Mouse (Mus musculus): Measurements from ENCODE around the gene Mcm2. TPM values are rescaled to one million over a fixed set of nuclear protein-coding genes. Genes with fewer than 3 reads are reported as not detected.

Gene Mcm2
- polyA plus RNA-seq, 1 experiment from 2014 or later: 99.4 TPM

- WGBS: 60% methylated on average over 13 of the region's 13 CpGs
- no peaks in the 10 kb centered on the region for H3K9me3 ChIP-seq
- no peak overlapping the region for H3K4me2 ChIP-seq
- no peak overlapping the region for H3K27ac ChIP-seq
- H3K36me3 ChIP-seq: no peaks in the 10 kb centered on the region
- H3K9ac ChIP-seq: no peak overlapping the region
- H3K4me1 ChIP-seq: peaks cover 36% of the 10 kb centered on the region
- no peaks in the 10 kb centered on the region for H3K27me3 ChIP-seq
- H3K4me3 ChIP-seq: no peak overlapping the region
- ATAC-seq (ENCODE audit: insufficient number of reproducible peaks, low FRiP score, low TSS enrichment, low read depth): no peak
Observed at GRCm38 (mm10) chr6:88936342-88937213, 38.0 kb upstream of the Mcm2 start.

- Histone ChIP-seq H3K4me2 (no peak overlapping the region), H3K36me3 (no peaks in the 10 kb centered on the region), H3K9me3 (no peaks in the 10 kb centered on the region), H3K4me3 (no peak overlapping the region), H3K27me3 (no peaks in the 10 kb centered on the region), H3K9ac (no peak overlapping the region), H3K4me1 (peaks cover 32% of the 10 kb centered on the region), H3K27ac (no peak overlapping the region)
- ATAC-seq (ENCODE audit: insufficient number of reproducible peaks, low FRiP score, low TSS enrichment, low read depth): no peak
- 17% methylated on average over 4 of the region's 4 CpGs for WGBS
Observed at GRCm38 (mm10) chr6:88935735-88936276, 37.2 kb upstream of the Mcm2 start.

DNA sequence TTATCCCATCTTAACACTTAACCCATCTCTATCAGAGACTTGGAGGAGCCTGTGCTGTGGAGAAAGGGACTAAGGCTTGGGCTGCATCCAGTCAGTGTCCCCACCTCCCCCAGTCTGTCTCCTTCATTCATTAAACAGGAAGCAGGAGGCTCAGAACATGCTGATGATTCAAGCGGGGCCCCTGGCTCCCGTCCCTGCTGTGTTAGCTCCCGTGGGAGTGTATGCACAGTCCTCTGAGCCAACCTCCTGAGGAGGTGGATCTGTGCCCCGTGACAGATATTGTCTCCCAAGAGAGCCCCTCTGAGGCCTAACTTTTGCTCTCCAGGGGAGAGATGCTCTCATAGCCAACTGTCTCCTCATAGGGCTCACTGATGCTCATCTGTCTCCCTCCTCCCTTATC, 36.2 kb upstream of the Mcm2 start:
- Histone ChIP-seq H3K27ac (no peak overlapping the region), H3K36me3 (no peaks in the 10 kb centered on the region), H3K9ac (no peak overlapping the region), H3K9me3 (no peaks in the 10 kb centered on the region), H3K4me1 (peaks cover 24% of the 10 kb centered on the region), H3K4me3 (no peak overlapping the region), H3K4me2 (no peak overlapping the region), H3K27me3 (no peaks in the 10 kb centered on the region)
- WGBS: 33% methylated on average over 4 of the region's 4 CpGs
- no peak for ATAC-seq (ENCODE audit: insufficient number of reproducible peaks, low FRiP score, low TSS enrichment, low read depth)

DNA sequence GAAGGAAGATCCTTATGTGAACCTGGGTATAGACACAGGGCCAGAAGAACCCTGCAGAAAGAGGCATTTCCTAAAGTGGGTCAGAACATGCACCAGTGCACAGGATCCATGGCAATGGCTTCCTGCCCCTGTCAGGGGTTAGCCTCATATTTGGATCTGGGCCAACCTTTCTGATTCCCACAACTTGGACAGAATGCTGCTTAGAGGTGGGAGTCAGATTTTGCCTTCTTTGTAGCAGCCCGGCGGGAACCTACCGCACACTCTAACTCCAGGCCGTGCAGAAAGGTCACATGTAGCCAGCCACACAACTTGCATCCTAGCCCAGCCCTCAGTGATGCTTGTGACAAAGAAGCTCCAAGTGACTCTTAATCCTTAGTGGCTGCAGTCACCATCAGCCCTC, 35.6 kb upstream of the Mcm2 start:
- 55% methylated on average over 4 of the region's 4 CpGs for WGBS
- no peak overlapping the region for H3K4me2 ChIP-seq
- no peak overlapping the region for H3K9ac ChIP-seq
- H3K27ac ChIP-seq: no peak overlapping the region
- H3K9me3 ChIP-seq: no peaks in the 10 kb centered on the region
- H3K4me3 ChIP-seq: no peak overlapping the region
- no peak for ATAC-seq (ENCODE audit: insufficient number of reproducible peaks, low FRiP score, low TSS enrichment, low read depth)
- peaks cover 18% of the 10 kb centered on the region for H3K4me1 ChIP-seq
- no peaks in the 10 kb centered on the region for H3K27me3 ChIP-seq
- no peaks in the 10 kb centered on the region for H3K36me3 ChIP-seq

DNA sequence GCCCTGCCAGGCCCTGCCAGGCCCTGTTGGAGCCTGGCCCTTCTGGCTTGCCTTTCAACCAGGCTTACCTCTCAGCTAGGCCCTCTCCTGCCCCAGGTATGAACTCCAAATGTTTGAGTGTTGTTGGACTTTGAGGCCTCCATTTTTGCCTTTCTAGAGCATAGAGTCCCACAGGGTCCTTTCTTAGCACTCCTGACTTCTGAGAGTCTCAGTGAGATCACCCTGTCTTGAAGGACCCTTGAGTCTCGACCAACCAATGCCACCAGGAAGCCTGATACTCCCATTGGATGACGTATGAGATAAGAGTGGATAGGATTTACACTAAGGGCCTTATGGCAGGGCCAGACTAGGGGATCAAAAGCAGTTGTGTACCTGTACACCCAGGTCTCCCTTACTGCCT, 32.9 kb upstream of the Mcm2 start:
- Histone ChIP-seq H3K4me1 (peaks cover 20% of the 10 kb centered on the region), H3K4me2 (no peak overlapping the region), H3K9ac (no peak overlapping the region), H3K9me3 (no peaks in the 10 kb centered on the region), H3K36me3 (no peaks in the 10 kb centered on the region), H3K27me3 (no peaks in the 10 kb centered on the region), H3K27ac (no peak overlapping the region), H3K4me3 (no peak overlapping the region)
- no peak for ATAC-seq (ENCODE audit: insufficient number of reproducible peaks, low FRiP score, low TSS enrichment, low read depth)
- 76% methylated on average over 2 of the region's 2 CpGs for WGBS

DNA sequence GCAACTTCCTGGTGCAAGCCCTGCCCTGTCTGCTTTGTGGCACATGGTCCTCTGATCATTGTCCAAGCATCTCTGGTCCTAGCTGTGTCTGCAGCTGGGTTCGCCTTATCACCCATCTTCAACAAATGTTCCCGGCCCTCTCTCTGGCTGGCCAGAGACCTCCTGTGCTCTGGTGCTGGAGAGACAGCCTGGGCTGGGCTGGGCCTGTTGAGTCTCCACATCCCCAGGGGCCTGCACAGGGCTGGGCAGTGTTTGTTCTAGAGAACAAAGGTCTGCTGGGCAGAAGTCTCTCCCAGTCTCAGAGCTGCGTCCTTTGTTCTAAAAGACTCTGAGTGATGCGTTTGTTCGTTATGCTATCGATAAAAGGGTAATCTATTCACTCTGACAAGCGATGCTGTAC, 31.5 kb upstream of the Mcm2 start:
- no peak overlapping the region for H3K9ac ChIP-seq
- H3K9me3 ChIP-seq: no peaks in the 10 kb centered on the region

DNA sequence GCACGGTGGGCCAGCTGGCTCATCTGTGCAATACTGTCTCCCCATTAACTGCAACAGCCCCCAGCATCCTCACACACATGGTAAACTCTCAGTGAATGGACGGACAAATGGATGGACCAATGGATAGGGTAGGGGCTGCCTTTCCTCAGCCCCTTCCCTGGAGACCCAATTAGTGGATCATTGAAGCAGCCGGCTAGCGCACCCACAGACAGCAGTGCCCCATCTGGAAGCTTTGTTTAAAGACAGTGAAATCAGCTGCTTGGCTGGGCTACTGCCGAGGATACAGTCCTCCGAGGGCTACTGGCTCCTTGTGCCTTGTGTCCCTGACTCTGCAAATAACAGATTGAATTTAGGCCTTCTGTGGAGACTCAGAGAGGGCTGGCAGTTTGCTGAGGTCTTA, 30.9 kb upstream of the Mcm2 start:
- Histone ChIP-seq H3K27me3 (no peaks in the 10 kb centered on the region), H3K27ac (no peak overlapping the region), H3K9me3 (no peaks in the 10 kb centered on the region), H3K9ac (no peak overlapping the region), H3K36me3 (no peaks in the 10 kb centered on the region), H3K4me1 (peaks cover 28% of the 10 kb centered on the region), H3K4me3 (no peak overlapping the region), H3K4me2 (no peak overlapping the region)
- 56% methylated on average over 6 of the region's 6 CpGs for WGBS
- ATAC-seq (ENCODE audit: insufficient number of reproducible peaks, low FRiP score, low TSS enrichment, low read depth): no peak

More for the DNA sequence above, 31.5 kb upstream of the Mcm2 start:
- no peak overlapping the region for H3K4me3 ChIP-seq
- no peaks in the 10 kb centered on the region for H3K36me3 ChIP-seq
- H3K4me2 ChIP-seq: no peak overlapping the region
- H3K27ac ChIP-seq: no peak overlapping the region
- no peaks in the 10 kb centered on the region for H3K27me3 ChIP-seq
- peaks cover 28% of the 10 kb centered on the region for H3K4me1 ChIP-seq
- 78% methylated on average over 7 of the region's 7 CpGs for WGBS
- ATAC-seq (ENCODE audit: insufficient number of reproducible peaks, low FRiP score, low TSS enrichment, low read depth): no peak

DNA sequence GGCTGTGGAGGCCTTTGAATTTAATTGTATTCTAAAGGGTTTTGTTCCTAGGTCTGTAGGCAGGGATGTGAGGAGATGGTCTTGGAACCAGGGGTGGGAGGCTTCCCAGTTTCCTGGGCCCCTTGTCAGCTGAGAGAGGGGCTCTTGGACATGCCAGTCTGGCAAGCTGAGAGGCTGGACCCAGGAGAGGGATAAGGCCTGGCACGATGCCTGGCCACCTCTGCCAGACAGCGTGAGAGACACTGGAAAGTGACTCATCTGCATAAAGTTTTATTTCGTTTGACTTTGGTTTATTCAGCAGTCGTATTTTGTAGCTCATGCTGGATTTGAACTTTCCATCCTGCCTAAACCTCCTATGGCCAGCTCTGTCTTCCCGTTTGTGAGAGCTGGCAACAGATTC, 30.0 kb upstream of the Mcm2 start:
- WGBS: 59% methylated on average over 5 of the region's 5 CpGs
- no peaks in the 10 kb centered on the region for H3K27me3 ChIP-seq
- H3K36me3 ChIP-seq: no peaks in the 10 kb centered on the region
- no peak overlapping the region for H3K27ac ChIP-seq
- H3K9ac ChIP-seq: no peak overlapping the region
- H3K4me1 ChIP-seq: peaks cover 34% of the 10 kb centered on the region
- H3K9me3 ChIP-seq: no peaks in the 10 kb centered on the region
- ATAC-seq (ENCODE audit: insufficient number of reproducible peaks, low FRiP score, low TSS enrichment, low read depth): no peak
- no peak overlapping the region for H3K4me3 ChIP-seq
- H3K4me2 ChIP-seq: no peak overlapping the region

DNA sequence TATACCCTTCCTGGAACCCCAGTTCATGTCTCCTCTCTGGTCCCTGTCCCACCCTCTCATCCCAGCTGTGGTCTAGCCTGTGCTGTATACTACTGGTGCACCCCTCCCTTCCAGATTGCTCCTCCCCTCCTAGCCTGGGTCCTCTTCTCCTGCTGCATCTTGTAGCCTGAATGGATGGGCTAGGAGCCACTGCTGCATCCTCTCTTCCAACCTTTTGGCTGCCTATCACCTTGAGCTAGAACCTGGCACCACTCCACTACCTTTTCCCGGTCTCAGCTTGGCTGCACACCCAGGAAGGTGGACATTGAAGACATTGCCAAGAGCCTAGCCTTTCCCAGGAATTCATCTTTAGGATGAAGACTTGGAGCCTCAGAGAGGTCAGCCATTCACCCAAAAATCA, 29.4 kb upstream of the Mcm2 start:
- Histone ChIP-seq H3K4me3 (no peak overlapping the region), H3K27ac (no peak overlapping the region), H3K4me2 (no peak overlapping the region), H3K9ac (no peak overlapping the region), H3K27me3 (no peaks in the 10 kb centered on the region), H3K4me1 (peaks cover 34% of the 10 kb centered on the region), H3K9me3 (no peaks in the 10 kb centered on the region), H3K36me3 (no peaks in the 10 kb centered on the region)
- WGBS: 65% methylated on average over 1 of the region's 1 CpGs
- no peak for ATAC-seq (ENCODE audit: insufficient number of reproducible peaks, low FRiP score, low TSS enrichment, low read depth)

- 15% methylated on average over 2 of the region's 2 CpGs for WGBS
- H3K4me1 ChIP-seq: peaks cover 34% of the 10 kb centered on the region
- H3K27me3 ChIP-seq: no peaks in the 10 kb centered on the region
- no peak overlapping the region for H3K4me2 ChIP-seq
- ATAC-seq (ENCODE audit: insufficient number of reproducible peaks, low FRiP score, low TSS enrichment, low read depth): no peak
- no peaks in the 10 kb centered on the region for H3K9me3 ChIP-seq
- no peak overlapping the region for H3K9ac ChIP-seq
- no peaks in the 10 kb centered on the region for H3K36me3 ChIP-seq
- no peak overlapping the region for H3K4me3 ChIP-seq
- no peak overlapping the region for H3K27ac ChIP-seq
Observed at GRCm38 (mm10) chr6:88927595-88927994, 29.0 kb upstream of the Mcm2 start.

GRCm38 (mm10) chr6:88926870-88927269, 28.3 kb upstream of the Mcm2 start:
- Histone ChIP-seq H3K4me3 (no peak overlapping the region), H3K27me3 (no peaks in the 10 kb centered on the region), H3K4me2 (no peak overlapping the region), H3K36me3 (no peaks in the 10 kb centered on the region), H3K9me3 (no peaks in the 10 kb centered on the region), H3K9ac (no peak overlapping the region), H3K4me1 (peaks cover 34% of the 10 kb centered on the region), H3K27ac (no peak overlapping the region)
- ATAC-seq (ENCODE audit: insufficient number of reproducible peaks, low FRiP score, low TSS enrichment, low read depth): no peak
- 56% methylated on average over 3 of the region's 3 CpGs for WGBS

DNA sequence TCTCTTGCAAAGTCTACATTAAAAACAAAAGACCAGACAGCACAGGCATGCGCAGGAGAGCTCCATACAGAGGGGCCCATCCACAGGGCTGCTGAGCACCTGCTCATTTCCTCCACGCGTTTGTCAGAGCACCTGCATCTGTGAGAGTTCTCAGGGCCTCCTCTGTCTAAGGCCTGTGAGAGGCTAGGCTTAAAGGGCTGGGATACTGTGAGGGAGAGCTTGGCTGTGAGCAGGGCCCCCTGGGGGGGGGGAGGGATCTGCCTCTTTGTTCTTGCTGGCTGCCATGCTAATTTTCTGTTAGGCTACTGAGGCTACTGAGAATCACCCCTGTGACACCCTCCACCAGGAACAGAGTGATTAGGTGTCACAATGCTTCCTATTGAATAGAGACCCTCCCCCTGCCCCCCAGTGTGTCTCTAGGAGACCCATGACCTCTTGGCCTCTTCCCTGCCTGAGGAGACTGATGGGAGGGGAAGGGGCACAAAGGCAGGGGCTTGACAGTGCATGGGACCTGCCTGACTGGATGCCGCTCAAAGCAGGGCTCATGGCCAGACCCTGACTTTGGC, 27.1 kb upstream of the Mcm2 start:
- no peak for ATAC-seq (ENCODE audit: insufficient number of reproducible peaks, low FRiP score, low TSS enrichment, low read depth)
- no peaks in the 10 kb centered on the region for H3K27me3 ChIP-seq
- H3K4me3 ChIP-seq: no peak overlapping the region
- no peak overlapping the region for H3K4me2 ChIP-seq
- H3K9me3 ChIP-seq: no peaks in the 10 kb centered on the region
- no peaks in the 10 kb centered on the region for H3K36me3 ChIP-seq
- peak overlapping the region; percentile 87 for H3K27ac ChIP-seq
- peaks cover 34% of the 10 kb centered on the region for H3K4me1 ChIP-seq
- WGBS: 19% methylated on average over 4 of the region's 4 CpGs
- no peak overlapping the region for H3K9ac ChIP-seq
